In the genomic region with DNA sequence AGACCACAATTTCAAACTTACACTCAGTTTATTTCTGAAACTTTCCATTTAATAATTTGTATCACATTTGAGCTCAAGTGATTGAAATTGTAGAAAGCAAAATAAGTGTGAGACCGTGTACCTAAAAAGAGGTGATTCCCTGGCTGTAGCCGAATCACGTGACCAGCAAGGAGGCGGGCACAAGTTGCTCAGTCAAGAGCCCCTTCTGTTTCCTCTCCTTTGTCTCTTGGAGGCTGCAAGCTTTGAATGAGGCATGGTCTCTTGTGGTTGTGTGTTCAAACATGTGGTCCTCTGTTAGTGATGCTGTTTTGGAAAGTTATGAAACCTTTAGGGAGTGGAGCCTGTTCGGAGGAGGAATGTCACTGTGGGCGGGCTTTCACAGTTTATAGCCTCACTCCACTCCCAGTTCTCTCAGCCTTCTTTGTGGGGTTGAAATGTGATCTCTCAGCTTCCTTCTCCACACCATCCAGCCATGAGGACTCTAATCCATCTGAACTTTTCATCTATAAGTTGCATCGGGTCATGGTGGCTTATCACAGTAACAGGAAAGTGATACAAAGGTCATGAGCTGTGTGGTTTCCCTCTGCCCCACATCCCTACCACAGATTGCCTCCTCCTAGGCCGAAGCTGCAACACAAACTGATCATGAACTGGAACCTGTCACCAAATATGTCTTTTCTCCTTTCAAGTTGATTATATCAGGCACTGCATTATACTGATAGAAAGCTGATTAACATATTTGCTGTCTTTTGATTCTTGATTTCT, we compare ENCODE assay signal across 24 mouse cellular contexts.
A peak's percentile ranks its signal among the peaks of the same experiment; 100 is the strongest.
DNase-seq lines count a peak whose midpoint lies in the region; ATAC-seq and TF ChIP-seq lines count a peak whose summit lies in the region.
"Had no signal": no experiment of that assay in that cellular context is flagged by ENCODE, and none has a peak within 500 bp of the region (broad histone marks: within the 10 kb centered on the region; RNA-seq: fewer than 3 reads in every experiment).

No protein-coding gene starts in this region.

- TF ChIP-seq CTCF in ES-Bruce4 (IDR thresholded peaks at IDR 0.05; ENCODE audit: low read depth, low read length): no peak

- no peaks in the 10 kb centered on the region for H3K9me3 ChIP-seq in ES-Bruce4 (replicated peaks; ENCODE audit: control insufficient read depth, insufficient read depth, low read length, poor library complexity, severe bottlenecking)
- H3K9me3 ChIP-seq: embryonic facial prominence, embryonic 13.5 days; forebrain, embryonic 13.5 days; limb, embryonic 10.5 days; liver, embryonic 15.5 days; lung, embryonic 15.5 days had no signal

- no peaks in the 10 kb centered on the region for H3K36me3 ChIP-seq in ES-Bruce4 (ENCODE audit: control insufficient read depth, insufficient read depth, low read length, poor library complexity, severe bottlenecking)
- H3K36me3 ChIP-seq: embryonic facial prominence, embryonic 13.5 days; heart, embryonic 12.5 days; limb, embryonic 10.5 days; liver, embryonic 15.5 days; lung, embryonic 15.5 days had no signal

- TF ChIP-seq POLR2A in ES-Bruce4 (IDR thresholded peaks at IDR 0.05; ENCODE audit: insufficient read depth, low read length): no peak

- TF ChIP-seq EP300 in ES-Bruce4 (IDR thresholded peaks at IDR 0.05; ENCODE audit: insufficient read depth, low read depth, low read length): no peak

- 0 out of 2 replicates have a peak overlapping the region, but pooled peaks have one; percentile 3 for H3K27ac ChIP-seq in ES-Bruce4 (ENCODE audit: insufficient read depth, low read length)
- H3K27ac ChIP-seq: embryonic facial prominence, embryonic 13.5 days; forebrain, embryonic 13.5 days; hindbrain, postnatal 0 days; kidney, postnatal 0 days; limb, embryonic 10.5 days; liver, embryonic 15.5 days; lung, embryonic 15.5 days had no signal

- H3K27me3 ChIP-seq in ES-Bruce4 (ENCODE audit: control insufficient read depth, insufficient read depth, low read length, poor library complexity, severe bottlenecking): no peaks in the 10 kb centered on the region
- H3K27me3 ChIP-seq: embryonic facial prominence, embryonic 13.5 days; forebrain, embryonic 13.5 days; heart, embryonic 12.5 days; liver, embryonic 15.5 days; lung, embryonic 15.5 days had no signal

- H3K4me1 ChIP-seq in ES-Bruce4 (ENCODE audit: control insufficient read depth, insufficient read depth, low read length): peaks cover 2% of the 10 kb centered on the region
- H3K4me1 ChIP-seq: embryonic facial prominence, embryonic 13.5 days; forebrain, embryonic 13.5 days; liver, embryonic 15.5 days; lung, embryonic 15.5 days had no signal

- peak; percentile 36 for DNase-seq in T-cell, adult 2 months (ENCODE audit: low spot score)
- DNase-seq in right cerebral cortex, postnatal 36 days (ENCODE audit: low spot score in 2 of 2): no peak
- DNase-seq in cerebellum, adult 11-12 months: no peak
- no peak for DNase-seq in kidney, postnatal 4 days
- no peak for DNase-seq in urinary bladder, postnatal 10 days (ENCODE audit: low spot score)
- DNase-seq: adrenal gland, postnatal 10 days; cerebellum, adult 2 months; cerebellum, postnatal 25 days; embryo, embryonic 11 days; heart, postnatal 10 days; kidney, adult 18-20 months; liver; lung, postnatal 36 days; thymus, postnatal 14 days had no signal

- peak; percentile 48 for ATAC-seq in inflammation-experienced regulatory T-cells, adult 6 months
- ATAC-seq: forebrain, embryonic 13.5 days; hindbrain, postnatal 0 days had no signal

- no peak overlapping the region for H3K4me3 ChIP-seq in ES-Bruce4 (ENCODE audit: low read depth, low read length)
- H3K4me3 ChIP-seq: embryonic facial prominence, embryonic 13.5 days; forebrain, embryonic 13.5 days; heart, embryonic 12.5 days; limb, embryonic 10.5 days; liver, embryonic 15.5 days; lung, embryonic 15.5 days had no signal

- no peak overlapping the region for H3K9ac ChIP-seq in ES-Bruce4 (ENCODE audit: low read depth, poor library complexity, severe bottlenecking)
- H3K9ac ChIP-seq: embryonic facial prominence, embryonic 13.5 days; forebrain, embryonic 13.5 days; heart, embryonic 12.5 days; liver, embryonic 15.5 days; lung, embryonic 15.5 days had no signal
